Mouse (Mus musculus): ENCODE measurements around the gene Ctxn2. TPM values are rescaled to one million over a fixed set of nuclear protein-coding genes. Genes with fewer than 3 reads are reported as not detected.

Gene Ctxn2
- polyA plus RNA-seq, 1 experiment from 2014 or later: 1.0 TPM

- H3K9me3 ChIP-seq: no peaks in the 10 kb centered on the region
- 43% methylated on average over 4 of the region's 4 CpGs for WGBS
- H3K4me2 ChIP-seq (replicated peaks): no peak overlapping the region
- ATAC-seq (ENCODE audit: low FRiP score, low read depth): no peak
- H3K4me1 ChIP-seq: peaks cover 9% of the 10 kb centered on the region; the same call in 1 of the 2 replicates
- no peak overlapping the region for H3K27ac ChIP-seq
- no peaks in the 10 kb centered on the region for H3K36me3 ChIP-seq
- no peaks in the 10 kb centered on the region for H3K27me3 ChIP-seq (replicated peaks)
- no peak overlapping the region for H3K9ac ChIP-seq
- no peak overlapping the region for H3K4me3 ChIP-seq
Measured at GRCm38 (mm10) chr2:125134113-125134512, 2.4 kb upstream of the Ctxn2 start.

- 35% methylated on average over 7 of the region's 7 CpGs for WGBS
- Histone ChIP-seq H3K27me3 (replicated peaks) (no peaks in the 10 kb centered on the region), H3K36me3 (no peaks in the 10 kb centered on the region), H3K9ac (no peak overlapping the region), H3K9me3 (no peaks in the 10 kb centered on the region), H3K27ac (no peak overlapping the region), H3K4me2 (replicated peaks) (peak overlapping the region; percentile 67), H3K4me3 (no peak overlapping the region), H3K4me1 (peaks cover 9% of the 10 kb centered on the region; the same call in 1 of the 2 replicates)
- no peak for ATAC-seq (ENCODE audit: low FRiP score, low read depth)
Measured at GRCm38 (mm10) chr2:125136846-125137245, 354 bp downstream of the Ctxn2 start.

- no peak overlapping the region for H3K4me2 ChIP-seq (replicated peaks)
- no peak overlapping the region for H3K9ac ChIP-seq
- no peaks in the 10 kb centered on the region for H3K4me1 ChIP-seq
- no peaks in the 10 kb centered on the region for H3K27me3 ChIP-seq (replicated peaks)
- H3K9me3 ChIP-seq: no peaks in the 10 kb centered on the region
- no peak for ATAC-seq (ENCODE audit: low FRiP score, low read depth)
- no peak overlapping the region for H3K27ac ChIP-seq
- H3K4me3 ChIP-seq: no peak overlapping the region
- H3K36me3 ChIP-seq: no peaks in the 10 kb centered on the region
Measured at GRCm38 (mm10) chr2:125142336-125142735, 5.8 kb downstream of the Ctxn2 start.

GRCm38 (mm10) chr2:125152388-125152787, 15.9 kb downstream of the Ctxn2 start, which contains the start of gene Slc12a1:
Gene Slc12a1, plus strand, starts transcription at chr2:125152505.
- Histone ChIP-seq H3K27ac (no peak within 1 kb of the TSS), H3K4me2 (replicated peaks) (no peak within 1 kb of the TSS), H3K9ac (no peak within 1 kb of the TSS), H3K27me3 (replicated peaks) (no peaks in the 10 kb centered on the region), H3K4me3 (no peak within 1 kb of the TSS), H3K4me1 (no peaks in the 10 kb centered on the region), H3K9me3 (no peaks in the 10 kb centered on the region), H3K36me3 (no peaks in the 10 kb centered on the region)
- no peak for ATAC-seq (ENCODE audit: low FRiP score, low read depth)
- 87% methylated on average over 6 of the region's 6 CpGs for WGBS

GRCm38 (mm10) chr2:125154294-125154693, 17.8 kb downstream of the Ctxn2 start:
- Histone ChIP-seq H3K4me3 (no peak overlapping the region), H3K9me3 (no peaks in the 10 kb centered on the region), H3K4me1 (no peaks in the 10 kb centered on the region), H3K27ac (no peak overlapping the region), H3K36me3 (no peaks in the 10 kb centered on the region), H3K9ac (no peak overlapping the region), H3K4me2 (replicated peaks) (no peak overlapping the region), H3K27me3 (replicated peaks) (no peaks in the 10 kb centered on the region)
- ATAC-seq (ENCODE audit: low FRiP score, low read depth): no peak
- 86% methylated on average over 9 of the region's 9 CpGs for WGBS

GRCm38 (mm10) chr2:125155504-125155903, 19.0 kb downstream of the Ctxn2 start:
- no peak for ATAC-seq (ENCODE audit: low FRiP score, low read depth)
- H3K4me3 ChIP-seq: no peak overlapping the region
- H3K27me3 ChIP-seq (replicated peaks): no peaks in the 10 kb centered on the region
- no peaks in the 10 kb centered on the region for H3K4me1 ChIP-seq
- no peaks in the 10 kb centered on the region for H3K9me3 ChIP-seq
- no peak overlapping the region for H3K9ac ChIP-seq
- 32% methylated on average over 2 of the region's 2 CpGs for WGBS
- H3K36me3 ChIP-seq: no peaks in the 10 kb centered on the region
- H3K4me2 ChIP-seq (replicated peaks): no peak overlapping the region
- H3K27ac ChIP-seq: no peak overlapping the region

- peak; percentile 70; the same call in 1 of the 2 replicates for ATAC-seq (ENCODE audit: low FRiP score, low read depth)
- H3K27ac ChIP-seq: no peak overlapping the region
- H3K9me3 ChIP-seq: no peaks in the 10 kb centered on the region
- H3K27me3 ChIP-seq (replicated peaks): no peaks in the 10 kb centered on the region
- H3K36me3 ChIP-seq: no peaks in the 10 kb centered on the region
- H3K4me3 ChIP-seq: no peak overlapping the region
- 39% methylated on average over 4 of the region's 4 CpGs for WGBS
- H3K4me1 ChIP-seq: no peaks in the 10 kb centered on the region
- no peak overlapping the region for H3K4me2 ChIP-seq (replicated peaks)
- H3K9ac ChIP-seq: no peak overlapping the region
Measured at GRCm38 (mm10) chr2:125162012-125162470, 25.5 kb downstream of the Ctxn2 start.

- Histone ChIP-seq H3K9ac (no peak overlapping the region), H3K36me3 (no peaks in the 10 kb centered on the region), H3K4me2 (replicated peaks) (no peak overlapping the region), H3K4me3 (no peak overlapping the region), H3K27ac (no peak overlapping the region), H3K27me3 (replicated peaks) (no peaks in the 10 kb centered on the region), H3K9me3 (no peaks in the 10 kb centered on the region), H3K4me1 (no peaks in the 10 kb centered on the region)
- 88% methylated on average over 7 of the region's 7 CpGs for WGBS
- ATAC-seq (ENCODE audit: low FRiP score, low read depth): no peak
Measured at GRCm38 (mm10) chr2:125178225-125178798, 41.8 kb downstream of the Ctxn2 start.

- no peak overlapping the region for H3K27ac ChIP-seq
- H3K36me3 ChIP-seq: no peaks in the 10 kb centered on the region
- ATAC-seq (ENCODE audit: low FRiP score, low read depth): no peak
- H3K4me3 ChIP-seq: no peak overlapping the region
- H3K4me2 ChIP-seq (replicated peaks): no peak overlapping the region
- H3K27me3 ChIP-seq (replicated peaks): no peaks in the 10 kb centered on the region
- no peaks in the 10 kb centered on the region for H3K9me3 ChIP-seq
- H3K4me1 ChIP-seq: no peaks in the 10 kb centered on the region
- 85% methylated on average over 11 of the region's 11 CpGs for WGBS
- H3K9ac ChIP-seq: no peak overlapping the region
Measured at GRCm38 (mm10) chr2:125187904-125188303, 51.4 kb downstream of the Ctxn2 start.

GRCm38 (mm10) chr2:125189197-125189596, 52.7 kb downstream of the Ctxn2 start:
- Histone ChIP-seq H3K4me3 (no peak overlapping the region), H3K4me2 (replicated peaks) (no peak overlapping the region), H3K4me1 (no peaks in the 10 kb centered on the region), H3K9me3 (no peaks in the 10 kb centered on the region), H3K36me3 (no peaks in the 10 kb centered on the region), H3K27ac (no peak overlapping the region), H3K27me3 (replicated peaks) (no peaks in the 10 kb centered on the region), H3K9ac (no peak overlapping the region)
- peak; percentile 66; the same call in 1 of the 2 replicates for ATAC-seq (ENCODE audit: low FRiP score, low read depth)
- 3% methylated on average over 2 of the region's 2 CpGs for WGBS

- no peaks in the 10 kb centered on the region for H3K27me3 ChIP-seq (replicated peaks)
- H3K36me3 ChIP-seq: no peaks in the 10 kb centered on the region
- H3K27ac ChIP-seq: no peak overlapping the region
- no peak overlapping the region for H3K4me3 ChIP-seq
- H3K4me2 ChIP-seq (replicated peaks): no peak overlapping the region
- no peak for ATAC-seq (ENCODE audit: low FRiP score, low read depth)
- H3K9me3 ChIP-seq: no peaks in the 10 kb centered on the region
- no peak overlapping the region for H3K9ac ChIP-seq
- no peaks in the 10 kb centered on the region for H3K4me1 ChIP-seq
Measured at GRCm38 (mm10) chr2:125192905-125193304, 56.4 kb downstream of the Ctxn2 start.

GRCm38 (mm10) chr2:125196771-125197170, 60.3 kb downstream of the Ctxn2 start:
- WGBS: 76% methylated on average over 7 of the region's 7 CpGs
- Histone ChIP-seq H3K27me3 (replicated peaks) (no peaks in the 10 kb centered on the region), H3K36me3 (no peaks in the 10 kb centered on the region), H3K27ac (no peak overlapping the region), H3K4me2 (replicated peaks) (no peak overlapping the region), H3K4me3 (no peak overlapping the region), H3K9ac (no peak overlapping the region), H3K9me3 (no peaks in the 10 kb centered on the region), H3K4me1 (no peaks in the 10 kb centered on the region)
- no peak for ATAC-seq (ENCODE audit: low FRiP score, low read depth)
